Mouse (Mus musculus): ENCODE results near the gene Prima1.

- TF ChIP-seq ZC3H11A (IDR thresholded peaks at IDR 0.05; ENCODE audit: borderline replicate concordance, low read depth, low read length) (no peak), HCFC1 (IDR thresholded peaks at IDR 0.05; ENCODE audit: borderline replicate concordance, insufficient read depth, low read length) (no peak)
Observed at GRCm38 (mm10) chr12:103187020-103187419, 54.9 kb downstream of the Prima1 start.
